Mouse (Mus musculus) embryonic facial prominence, embryonic 14.5 days (tissue): ENCODE data around the gene Ppm1n. TPM values are rescaled to one million over a fixed set of nuclear protein-coding genes. Genes with fewer than 3 reads are reported as not detected.

ENCODE experiments used
- ATAC-seq: fragments of 200-750 bp; cut with Nextera tagmentation; 2 replicates; pipeline ENCODE4 v1.8.0; 2017; ENCODE audit warnings: low read depth, moderate number of reproducible peaks, moderate TSS enrichment
- DNase-seq: peaks from one replicate; pipeline ENCODE4 v3.0.0-alpha.2; 2015; ENCODE audit warnings: low spot score
- H3K27ac ChIP-seq: fragments of 300-500 bp; sonication (generic); replicated peaks from 2 replicates; pipeline ENCODE4 v1.5.1; 2014; ENCODE audit warnings: low read depth, mild to moderate bottlenecking, low read length, moderate library complexity
- H3K27me3 ChIP-seq: fragments of 300-500 bp; sonication (generic); replicated peaks from 2 replicates; pipeline ENCODE4 v1.6.1; 2014; ENCODE audit warnings: low read length; ENCODE audit not compliant: control insufficient read depth, insufficient read depth
- H3K36me3 ChIP-seq: fragments of 300-500 bp; sonication (generic); 2 replicates; pipeline ENCODE4 v1.6.1; 2014; ENCODE audit warnings: low read length, mixed read lengths; ENCODE audit not compliant: control insufficient read depth, insufficient read depth
- H3K4me1 ChIP-seq: fragments of 300-500 bp; sonication (generic); 2 replicates; pipeline ENCODE4 v1.6.1; 2014; ENCODE audit warnings: antibody characterized with exemption, low read length; ENCODE audit not compliant: control insufficient read depth, insufficient read depth
- H3K4me2 ChIP-seq: fragments of 300-500 bp; sonication (generic); 2 replicates; pipeline ENCODE4 v1.6.1; 2014; ENCODE audit warnings: low read depth, mild to moderate bottlenecking, low read length, moderate library complexity, mixed read lengths
- H3K4me3 ChIP-seq: fragments of 300-500 bp; sonication (generic); 2 replicates; pipeline ENCODE4 v1.5.1; 2014; ENCODE audit warnings: low read depth, mild to moderate bottlenecking, low read length
- H3K9ac ChIP-seq: fragments of 300-500 bp; sonication (generic); 2 replicates; pipeline ENCODE4 v1.6.1; 2014; ENCODE audit warnings: low read depth, mild to moderate bottlenecking, low read length, moderate library complexity, mixed read lengths
- H3K9me3 ChIP-seq: fragments of 300-500 bp; sonication (generic); 2 replicates; pipeline ENCODE4 v1.6.1; 2016; ENCODE audit warnings: low read length; ENCODE audit not compliant: control insufficient read depth
- WGBS: fragments of 180-500 bp; shearing (Covaris S2); extraction: QIAGEN DNeasy Blood & Tissue Kit; methylation state at CpG from one replicate; pipeline ENCODE4 v1.1.7; 2014; 5-methylcytosine and 5-hydroxymethylcytosine counted together
- polyA plus RNA-seq: library from polyadenylated mRNA; unstranded; fragments of >200 nt; fragmentation: Nextera tagmentation; extraction: Ambion mirVana; gene quantifications from 2 replicates; pipeline ENCODE4 v1.2.1, GENCODE M21; 2014

Gene Ppm1n
- polyA plus RNA-seq, 1 experiment from 2014 or later = 0.49 TPM

- WGBS = 88% methylated on average over 15 of the region's 17 CpGs
- Histone ChIP-seq H3K27ac (no peak overlapping the region), H3K4me1 (no peaks in the 10 kb centered on the region), H3K9ac (no peak overlapping the region), H3K9me3 (no peaks in the 10 kb centered on the region), H3K4me3 (no peak overlapping the region), H3K27me3 (no peaks in the 10 kb centered on the region), H3K4me2 (no peak overlapping the region), H3K36me3 (peaks cover 49% of the 10 kb centered on the region)
- ATAC-seq (no peak), DNase-seq (no peak)
Observed at GRCm38 (mm10) chr7:19255395-19255794, 24.5 kb downstream of the Ppm1n start.

GRCm38 (mm10) chr7:19253437-19253836, 26.4 kb downstream of the Ppm1n start:
- H3K36me3 ChIP-seq = peaks cover 30% of the 10 kb centered on the region
- ATAC-seq (no peak), DNase-seq (no peak)
- no peaks in the 10 kb centered on the region for H3K9me3 ChIP-seq
- no peak overlapping the region for H3K4me3 ChIP-seq
- no peak overlapping the region for H3K27ac ChIP-seq
- H3K9ac ChIP-seq = no peak overlapping the region
- 55% methylated on average over 5 of the region's 5 CpGs for WGBS
- H3K27me3 ChIP-seq = no peaks in the 10 kb centered on the region
- no peaks in the 10 kb centered on the region for H3K4me1 ChIP-seq
- no peak overlapping the region for H3K4me2 ChIP-seq

GRCm38 (mm10) chr7:19252078-19252477, 27.8 kb downstream of the Ppm1n start:
- H3K27ac ChIP-seq = no peak overlapping the region
- no peaks in the 10 kb centered on the region for H3K9me3 ChIP-seq
- WGBS = 83% methylated on average over 4 of the region's 4 CpGs
- H3K4me2 ChIP-seq = no peak overlapping the region
- H3K36me3 ChIP-seq = peaks cover 16% of the 10 kb centered on the region
- no peaks in the 10 kb centered on the region for H3K4me1 ChIP-seq
- H3K4me3 ChIP-seq = no peak overlapping the region
- no peak for ATAC-seq
- no peak for DNase-seq
- no peaks in the 10 kb centered on the region for H3K27me3 ChIP-seq
- no peak overlapping the region for H3K9ac ChIP-seq

- DNase-seq = no peak
- H3K9me3 ChIP-seq = no peaks in the 10 kb centered on the region
- H3K9ac ChIP-seq = no peak overlapping the region
- no peak for ATAC-seq
- WGBS = 98% methylated on average over 2 of the region's 2 CpGs
- H3K4me1 ChIP-seq = no peaks in the 10 kb centered on the region
- H3K27ac ChIP-seq = no peak overlapping the region
- H3K4me3 ChIP-seq = no peak overlapping the region
- H3K36me3 ChIP-seq = peaks cover 17% of the 10 kb centered on the region; the same call in 1 of the 2 replicates
- no peaks in the 10 kb centered on the region for H3K27me3 ChIP-seq
- no peak overlapping the region for H3K4me2 ChIP-seq
Observed at GRCm38 (mm10) chr7:19247511-19247910, 32.4 kb downstream of the Ppm1n start.

- ATAC-seq (no peak), DNase-seq (no peak)
- H3K27ac ChIP-seq = no peak overlapping the region
Observed at GRCm38 (mm10) chr7:19246855-19247254, 33.0 kb downstream of the Ppm1n start.

GRCm38 (mm10) chr7:19245083-19245482, 34.8 kb downstream of the Ppm1n start:
- DNase-seq (no peak), ATAC-seq (no peak)
- Histone ChIP-seq H3K27me3 (no peaks in the 10 kb centered on the region), H3K4me3 (no peak overlapping the region), H3K4me2 (no peak overlapping the region), H3K9me3 (no peaks in the 10 kb centered on the region), H3K4me1 (no peaks in the 10 kb centered on the region), H3K36me3 (peaks cover 17% of the 10 kb centered on the region; the same call in 1 of the 2 replicates), H3K9ac (no peak overlapping the region), H3K27ac (no peak overlapping the region)
- 83% methylated on average over 3 of the region's 3 CpGs for WGBS

More at GRCm38 (mm10) chr7:19246855-19247254, 33.0 kb downstream of the Ppm1n start:
- Histone ChIP-seq H3K4me2 (no peak overlapping the region), H3K9me3 (no peaks in the 10 kb centered on the region), H3K9ac (no peak overlapping the region), H3K27me3 (no peaks in the 10 kb centered on the region), H3K4me1 (no peaks in the 10 kb centered on the region), H3K4me3 (no peak overlapping the region), H3K36me3 (peaks cover 17% of the 10 kb centered on the region; the same call in 1 of the 2 replicates)
- 100% methylated on average over 1 of the region's 1 CpGs for WGBS

- Histone ChIP-seq H3K9me3 (no peaks in the 10 kb centered on the region), H3K36me3 (peaks cover 17% of the 10 kb centered on the region; the same call in 1 of the 2 replicates), H3K4me3 (no peak overlapping the region), H3K4me1 (no peaks in the 10 kb centered on the region), H3K9ac (no peak overlapping the region), H3K27ac (no peak overlapping the region), H3K27me3 (no peaks in the 10 kb centered on the region), H3K4me2 (no peak overlapping the region)
- DNase-seq (no peak), ATAC-seq (no peak)
- 81% methylated on average over 5 of the region's 5 CpGs for whole genome bisulfite sequencing
Observed at GRCm38 (mm10) chr7:19243858-19244257, 36.0 kb downstream of the Ppm1n start.

- no peaks in the 10 kb centered on the region for H3K4me1 ChIP-seq
- 79% methylated on average over 1 of the region's 1 CpGs for WGBS
- no peak overlapping the region for H3K4me2 ChIP-seq
- no peaks in the 10 kb centered on the region for H3K9me3 ChIP-seq
- ATAC-seq (no peak), DNase-seq (no peak)
- peaks cover 17% of the 10 kb centered on the region; the same call in 1 of the 2 replicates for H3K36me3 ChIP-seq
- H3K4me3 ChIP-seq = no peak overlapping the region
- no peak overlapping the region for H3K9ac ChIP-seq
- no peak overlapping the region for H3K27ac ChIP-seq
- no peaks in the 10 kb centered on the region for H3K27me3 ChIP-seq
Observed at GRCm38 (mm10) chr7:19242005-19242404, 37.9 kb downstream of the Ppm1n start.

GRCm38 (mm10) chr7:19240905-19241463, 38.9 kb downstream of the Ppm1n start:
- H3K27me3 ChIP-seq = no peaks in the 10 kb centered on the region
- H3K4me2 ChIP-seq = no peak overlapping the region
- no peak overlapping the region for H3K27ac ChIP-seq
- ATAC-seq (no peak), DNase-seq (no peak)
- no peak overlapping the region for H3K4me3 ChIP-seq
- peaks cover 13% of the 10 kb centered on the region; the same call in 1 of the 2 replicates for H3K36me3 ChIP-seq
- no peaks in the 10 kb centered on the region for H3K4me1 ChIP-seq
- H3K9me3 ChIP-seq = no peaks in the 10 kb centered on the region
- 89% methylated on average over 8 of the region's 8 CpGs for WGBS
- no peak overlapping the region for H3K9ac ChIP-seq
